Mouse (Mus musculus): ENCODE measurements around the gene Sidt2.

GRCm38 (mm10) chr9:45905811-45906237 is 49.2 kb downstream of the Sidt2 start:
- TF ChIP-seq CTCF (IDR thresholded peaks at IDR 0.05; ENCODE audit: low read depth) (no peak), EP300 (IDR thresholded peaks at IDR 0.05; ENCODE audit: low read depth) (no peak)

Data from heart, postnatal 0 days (tissue).